Mouse (Mus musculus): ENCODE measurements around the gene Olfr559. TPM values are rescaled to one million over a fixed set of nuclear protein-coding genes. Genes with fewer than 3 reads are reported as not detected.

Olfr559 gene
- polyA plus RNA-seq (2012; rRNA removed) (not detected in 2 replicates), polyA plus RNA-seq (2014; fragmentation: Nextera tagmentation; extraction: Ambion mirVana) (not detected in 2 replicates)

DNA sequence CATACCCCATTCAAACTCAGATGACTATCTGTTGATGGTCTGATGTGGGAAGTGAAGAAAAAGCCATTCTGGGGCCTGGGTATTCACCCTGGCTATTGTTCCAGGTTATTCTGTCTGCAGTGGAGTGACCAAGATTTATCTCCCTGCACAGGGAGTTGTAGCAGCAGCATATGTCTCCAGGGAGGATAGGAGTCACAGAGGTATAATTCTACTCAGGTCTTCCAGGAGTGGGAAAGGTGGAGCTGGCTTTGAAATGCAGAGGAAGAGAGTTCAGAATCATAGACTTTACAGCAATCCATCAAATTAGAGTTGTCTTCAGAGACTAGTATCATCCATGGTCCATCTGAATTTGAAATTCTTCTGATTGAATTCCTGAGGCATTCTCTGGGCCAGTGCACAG lies at the start of gene Olfr559:
Olfr559 (minus strand) TSS at position 101 of the 400 bp plus-strand sequence.
- H3K4me2 ChIP-seq (replicated peaks; ENCODE audit: low read depth, low read length, severe bottlenecking), result no peak within 1 kb of the TSS
- H3K9ac ChIP-seq (ENCODE audit: low read depth, low read length, severe bottlenecking), result no peak within 1 kb of the TSS
- H3K9me3 ChIP-seq (ENCODE audit: control insufficient read depth, low read length), result no peaks in the 10 kb centered on the region
- H3K27ac ChIP-seq (replicated peaks; ENCODE audit: low read depth, low read length), result no peak within 1 kb of the TSS
- no peak for DNase-seq (ENCODE audit: low spot score)
- H3K27me3 ChIP-seq (ENCODE audit: control insufficient read depth, insufficient read depth, low read length), result no peaks in the 10 kb centered on the region
- no peak for TF ChIP-seq POLR2A (IDR thresholded peaks at IDR 0.05; ENCODE audit: borderline replicate concordance, extremely low read depth, insufficient read depth, insufficient read length)
- ATAC-seq (ENCODE audit: low FRiP score, low read depth), result no peak
- H3K36me3 ChIP-seq (ENCODE audit: control insufficient read depth, insufficient read depth, low read length), result no peaks in the 10 kb centered on the region
- H3K4me3 ChIP-seq (replicated peaks; ENCODE audit: low read length), result no peak within 1 kb of the TSS
- no peaks in the 10 kb centered on the region for H3K4me1 ChIP-seq (ENCODE audit: control insufficient read depth, insufficient read depth, low read length)

DNA sequence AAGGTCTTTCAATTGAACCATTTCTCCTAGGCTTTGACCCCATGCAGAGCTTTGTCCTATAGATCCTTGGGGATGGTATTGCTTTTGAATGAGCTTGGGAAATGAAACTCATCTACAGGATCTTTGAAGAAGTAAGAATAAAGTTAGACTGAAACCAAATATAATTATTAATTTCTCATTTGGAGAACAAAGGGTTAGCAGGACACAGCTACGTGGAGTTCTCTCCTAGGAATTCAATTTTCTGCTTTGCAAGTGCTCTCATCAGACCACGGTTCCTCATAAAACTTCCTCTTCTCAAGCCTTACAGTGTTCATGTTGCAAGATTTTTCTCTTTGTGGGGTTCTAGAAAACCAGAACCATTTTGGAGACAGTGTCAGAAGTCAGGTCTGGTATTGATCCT lies 43.6 kb upstream of the Olfr559 start, which contains the start of gene Olfr561:
Olfr561 (plus strand) TSS at position 301 of the 400 bp plus-strand sequence.
- WGBS, result 77% methylated on average over 2 of the region's 2 CpGs
- no peak for ATAC-seq (ENCODE audit: low FRiP score, low read depth)
- no peak for TF ChIP-seq POLR2A (IDR thresholded peaks at IDR 0.05; ENCODE audit: borderline replicate concordance, extremely low read depth, insufficient read depth, insufficient read length)

DNA sequence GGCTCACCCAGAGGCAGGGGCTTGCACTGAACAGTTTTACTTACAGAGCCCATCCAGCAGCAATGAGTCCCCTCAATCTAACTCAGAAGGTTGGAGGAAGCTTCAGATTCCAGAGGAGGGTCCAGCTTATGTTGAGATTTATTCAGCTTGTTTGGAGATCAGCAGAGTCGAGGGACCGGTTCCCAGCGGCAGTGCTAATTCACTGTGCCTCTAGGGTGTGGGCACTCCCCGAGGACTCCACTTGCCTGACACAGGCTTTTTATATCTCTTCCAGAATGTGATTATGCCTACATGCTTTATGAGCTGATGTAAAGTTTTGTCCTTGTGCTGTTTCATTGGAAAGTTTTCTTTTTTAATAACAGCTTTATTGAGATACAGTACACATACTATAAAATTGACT lies 32.0 kb upstream of the Olfr559 start, which contains the start of the genes Olfr560 and Olfr78:
Olfr560 (minus strand) TSS at position 101 of the 400 bp plus-strand sequence.
Olfr78 (minus strand) TSS at position 206 of the 400 bp plus-strand sequence.
- no peak for TF ChIP-seq POLR2A (IDR thresholded peaks at IDR 0.05; ENCODE audit: borderline replicate concordance, extremely low read depth, insufficient read depth, insufficient read length)
- Histone ChIP-seq H3K4me3 (replicated peaks; ENCODE audit: low read length) (no peak within 1 kb of the TSS), H3K27me3 (ENCODE audit: control insufficient read depth, insufficient read depth, low read length) (no peaks in the 10 kb centered on the region), H3K4me1 (ENCODE audit: control insufficient read depth, insufficient read depth, low read length) (no peaks in the 10 kb centered on the region), H3K27ac (replicated peaks; ENCODE audit: low read depth, low read length) (no peak within 1 kb of the TSS), H3K9me3 (ENCODE audit: control insufficient read depth, low read length) (no peaks in the 10 kb centered on the region), H3K36me3 (ENCODE audit: control insufficient read depth, insufficient read depth, low read length) (no peaks in the 10 kb centered on the region), H3K4me2 (replicated peaks; ENCODE audit: low read depth, low read length, severe bottlenecking) (no peak within 1 kb of the TSS), H3K9ac (ENCODE audit: low read depth, low read length, severe bottlenecking) (no peak within 1 kb of the TSS)
- DNase-seq (ENCODE audit: low spot score) (no peak), ATAC-seq (ENCODE audit: low FRiP score, low read depth) (no peak)
- WGBS, result 69% methylated on average over 4 of the region's 4 CpGs

More for the DNA sequence above, 43.6 kb upstream of the Olfr559 start, which contains the start of gene Olfr561:
- no peak within 1 kb of the TSS for H3K27ac ChIP-seq (replicated peaks; ENCODE audit: low read depth, low read length)
- no peaks in the 10 kb centered on the region for H3K36me3 ChIP-seq (ENCODE audit: control insufficient read depth, insufficient read depth, low read length)
- no peaks in the 10 kb centered on the region for H3K9me3 ChIP-seq (ENCODE audit: control insufficient read depth, low read length)
- no peak within 1 kb of the TSS for H3K4me3 ChIP-seq (replicated peaks; ENCODE audit: low read length)
- H3K27me3 ChIP-seq (ENCODE audit: control insufficient read depth, insufficient read depth, low read length), result no peaks in the 10 kb centered on the region
- no peak for DNase-seq (ENCODE audit: low spot score)
- no peak within 1 kb of the TSS for H3K9ac ChIP-seq (ENCODE audit: low read depth, low read length, severe bottlenecking)
- no peak within 1 kb of the TSS for H3K4me2 ChIP-seq (replicated peaks; ENCODE audit: low read depth, low read length, severe bottlenecking)
- H3K4me1 ChIP-seq (ENCODE audit: control insufficient read depth, insufficient read depth, low read length), result no peaks in the 10 kb centered on the region

DNA sequence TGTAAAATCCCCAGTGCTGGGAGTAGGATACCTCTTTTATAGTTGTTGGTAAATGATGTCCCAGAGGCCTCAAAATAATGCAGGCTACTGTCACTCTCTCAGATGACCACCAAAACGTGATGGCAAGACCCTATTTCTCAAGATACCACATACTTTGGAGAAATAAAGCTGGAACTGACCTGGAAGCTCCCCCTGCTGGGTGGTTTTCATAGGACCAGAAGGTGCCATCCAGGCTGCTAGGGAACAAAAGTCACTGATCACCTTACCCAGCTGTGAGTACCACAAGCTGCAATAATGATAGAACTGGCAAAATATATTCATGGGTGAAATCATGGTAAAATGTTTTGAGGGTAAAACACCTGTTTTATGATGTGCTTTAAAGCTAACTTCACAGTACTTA lies 24.8 kb upstream of the Olfr559 start:
- H3K36me3 ChIP-seq (ENCODE audit: control insufficient read depth, insufficient read depth, low read length), result no peaks in the 10 kb centered on the region
- no peaks in the 10 kb centered on the region for H3K4me1 ChIP-seq (ENCODE audit: control insufficient read depth, insufficient read depth, low read length)
- H3K9ac ChIP-seq (ENCODE audit: low read depth, low read length, severe bottlenecking), result no peak overlapping the region
- ATAC-seq (ENCODE audit: low FRiP score, low read depth), result no peak
- 17% methylated on average over 1 of the region's 1 CpGs for WGBS
- TF ChIP-seq POLR2A (IDR thresholded peaks at IDR 0.05; ENCODE audit: borderline replicate concordance, extremely low read depth, insufficient read depth, insufficient read length), result no peak
- no peaks in the 10 kb centered on the region for H3K27me3 ChIP-seq (ENCODE audit: control insufficient read depth, insufficient read depth, low read length)
- H3K4me3 ChIP-seq (replicated peaks; ENCODE audit: low read length), result no peak overlapping the region
- H3K9me3 ChIP-seq (ENCODE audit: control insufficient read depth, low read length), result no peaks in the 10 kb centered on the region
- H3K4me2 ChIP-seq (replicated peaks; ENCODE audit: low read depth, low read length, severe bottlenecking), result no peak overlapping the region
- DNase-seq (ENCODE audit: low spot score), result no peak
- no peak overlapping the region for H3K27ac ChIP-seq (replicated peaks; ENCODE audit: low read depth, low read length)

DNA sequence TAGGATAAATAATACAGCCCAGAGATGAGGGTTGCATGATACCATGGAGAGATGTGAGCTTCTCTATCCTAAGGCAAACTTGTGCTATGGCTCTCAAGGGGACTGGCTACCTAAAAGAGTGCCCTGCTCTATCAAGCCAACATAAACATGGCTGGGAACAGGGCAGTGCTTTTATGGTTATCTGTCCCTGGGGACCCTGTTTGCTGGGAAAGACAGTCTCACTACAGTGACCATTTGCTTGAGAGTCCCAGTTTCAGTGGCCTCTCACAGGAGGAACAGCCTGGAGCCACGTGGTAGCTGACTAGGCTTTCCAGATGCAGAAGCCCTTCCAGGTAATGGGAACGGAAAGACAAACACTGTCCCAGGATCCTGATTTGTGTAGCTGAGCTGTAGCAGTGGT lies 10.4 kb upstream of the Olfr559 start:
- Histone ChIP-seq H3K4me1 (ENCODE audit: control insufficient read depth, insufficient read depth, low read length) (no peaks in the 10 kb centered on the region), H3K9ac (ENCODE audit: low read depth, low read length, severe bottlenecking) (no peak overlapping the region), H3K27me3 (ENCODE audit: control insufficient read depth, insufficient read depth, low read length) (no peaks in the 10 kb centered on the region), H3K9me3 (ENCODE audit: control insufficient read depth, low read length) (no peaks in the 10 kb centered on the region), H3K27ac (replicated peaks; ENCODE audit: low read depth, low read length) (no peak overlapping the region), H3K4me2 (replicated peaks; ENCODE audit: low read depth, low read length, severe bottlenecking) (no peak overlapping the region), H3K36me3 (ENCODE audit: control insufficient read depth, insufficient read depth, low read length) (no peaks in the 10 kb centered on the region), H3K4me3 (replicated peaks; ENCODE audit: low read length) (no peak overlapping the region)
- TF ChIP-seq POLR2A (IDR thresholded peaks at IDR 0.05; ENCODE audit: borderline replicate concordance, extremely low read depth, insufficient read depth, insufficient read length), result no peak
- 32% methylated on average over 2 of the region's 2 CpGs for WGBS
- ATAC-seq (ENCODE audit: low FRiP score, low read depth), result no peak
- no peak for DNase-seq (ENCODE audit: low spot score)
